Mouse (Mus musculus) cerebellum, postnatal 14 days (tissue): ENCODE data around the gene Abhd10.

ENCODE experiments used
- DNase-seq, 2 experiments: peaks; one replicate each; pipeline ENCODE4 v3.0.0; 2021; ENCODE audit warnings: mixed read lengths in 2 of 2

Gene Abhd10

GRCm38 (mm10) chr16:45724061-45724741 is 18.6 kb downstream of the Abhd10 start, which contains the start of gene Tagln3:
Gene Tagln3, minus strand, starts transcription at chr16:45724608.
- peak; percentile 83 to 86 for DNase-seq

GRCm38 (mm10) chr16:45723172-45723901 is 19.4 kb downstream of the Abhd10 start:
- peak; percentile 51 to 62 for DNase-seq

- peak; percentile 64 to 67 for DNase-seq
Measured at GRCm38 (mm10) chr16:45722460-45722951, 20.2 kb downstream of the Abhd10 start.

GRCm38 (mm10) chr16:45720022-45720630 is 22.6 kb downstream of the Abhd10 start:
- DNase-seq: peak; percentile 69 to 74

- DNase-seq: no peak
Measured at GRCm38 (mm10) chr16:45718296-45718695, 24.5 kb downstream of the Abhd10 start.

GRCm38 (mm10) chr16:45714489-45715150 is 28.1 kb downstream of the Abhd10 start:
- no peak for DNase-seq

- DNase-seq: no peak
Measured at GRCm38 (mm10) chr16:45713878-45714277, 28.9 kb downstream of the Abhd10 start.

- no peak for DNase-seq
Measured at GRCm38 (mm10) chr16:45713261-45713660, 29.5 kb downstream of the Abhd10 start.

GRCm38 (mm10) chr16:45711263-45711662 is 31.5 kb downstream of the Abhd10 start:
- peak; percentile 44 to 51 for DNase-seq

GRCm38 (mm10) chr16:45699301-45699700 is 43.5 kb downstream of the Abhd10 start:
- DNase-seq: no peak

GRCm38 (mm10) chr16:45697996-45698395 is 44.8 kb downstream of the Abhd10 start:
- no peak for DNase-seq

GRCm38 (mm10) chr16:45695445-45696160 is 47.2 kb downstream of the Abhd10 start:
- peak; percentile 56 to 73 for DNase-seq

GRCm38 (mm10) chr16:45693558-45693957 is 49.2 kb downstream of the Abhd10 start, which contains the start of gene Tmprss7:
Gene Tmprss7, minus strand, starts transcription at chr16:45693658.
- DNase-seq: no peak

- DNase-seq: peak in 1 of 2 experiments; percentile 27
Measured at GRCm38 (mm10) chr16:45692851-45693250, 49.9 kb downstream of the Abhd10 start.

- no peak for DNase-seq
Measured at GRCm38 (mm10) chr16:45690178-45690577, 52.6 kb downstream of the Abhd10 start.

GRCm38 (mm10) chr16:45686833-45687232 is 55.9 kb downstream of the Abhd10 start:
- DNase-seq: peak; percentile 73 to 82

GRCm38 (mm10) chr16:45685295-45685694 is 57.5 kb downstream of the Abhd10 start:
- DNase-seq: no peak

- peak; percentile 92 to 94 for DNase-seq
Measured at GRCm38 (mm10) chr16:45684815-45685214, 57.9 kb downstream of the Abhd10 start.
